In genomic region chr9:114371717-114372116, GRCm38 (mm10) we compare ENCODE assay signal across 17 mouse cellular contexts. TPM values are rescaled to one million over a fixed set of nuclear protein-coding genes. Genes with fewer than 3 reads are reported as not detected.
DNase-seq lines count a peak whose midpoint lies in the region; ATAC-seq lines count a peak whose summit lies in the region.
"Not testable (repeated sequence)": the region's sequence is repeated elsewhere in the genome, so short reads cannot be mapped to it uniquely, and the experiment has no call there.
"Had no signal": no experiment of that assay in that cellular context is flagged by ENCODE, and none has a peak within 500 bp of the region (broad histone marks: within the 10 kb centered on the region; RNA-seq: fewer than 3 reads in every experiment).

No protein-coding gene starts in this region.

- not testable (repeated sequence) for ATAC-seq in intestine, embryonic 14.5 days (replicated peaks; ENCODE audit: low FRiP score, low TSS enrichment, low read depth); midbrain, embryonic 14.5 days (ENCODE audit: low FRiP score, low TSS enrichment)
- 0 out of 2 replicates have a peak, but pooled peaks have one; percentile 11 for ATAC-seq in liver, embryonic 12.5 days

- H3K4me2 ChIP-seq in intestine, embryonic 14.5 days (ENCODE audit: low read length); liver, embryonic 12.5 days; midbrain, embryonic 14.5 days (ENCODE audit: low read length): not testable (repeated sequence)

- DNase-seq in CD4-positive, CD25-positive, alpha-beta regulatory T cell, adult 2 months (ENCODE audit: low read depth, low spot score) = peak; percentile 41
- peak; percentile 6 for DNase-seq in T-cell, adult 2 months (ENCODE audit: low spot score)
- peak; percentile 31 for DNase-seq in embryo, embryonic 11 days
- peak; percentile 48 for DNase-seq in intestine, embryonic 14.5 days (ENCODE audit: low spot score)
- DNase-seq in midbrain, embryonic 14.5 days = peak; percentile 37
- peak; percentile 62 for DNase-seq in right cerebral cortex, postnatal 4 days

- H3K27ac ChIP-seq in intestine, embryonic 14.5 days (ENCODE audit: low read depth); liver, embryonic 12.5 days; midbrain, embryonic 14.5 days (replicated peaks; ENCODE audit: low read depth, low read length): not testable (repeated sequence)

- H3K4me1 ChIP-seq in intestine, embryonic 14.5 days (replicated peaks; ENCODE audit: control insufficient read depth, insufficient read depth, low read length); liver, embryonic 12.5 days; midbrain, embryonic 14.5 days (ENCODE audit: control insufficient read depth, insufficient read depth, low read length): not testable (repeated sequence)

- not testable (repeated sequence) for H3K9me3 ChIP-seq in intestine, embryonic 14.5 days (ENCODE audit: control insufficient read depth, low read length); liver, embryonic 12.5 days (replicated peaks); midbrain, embryonic 14.5 days (ENCODE audit: control insufficient read depth, low read length)

- H3K9ac ChIP-seq in intestine, embryonic 14.5 days (ENCODE audit: low read length); liver, embryonic 12.5 days; midbrain, embryonic 14.5 days (replicated peaks; ENCODE audit: low read length): not testable (repeated sequence)

- peaks cover 17% of the 10 kb centered on the region for H3K36me3 ChIP-seq in intestine, embryonic 14.5 days (ENCODE audit: control insufficient read depth, insufficient read depth, low read length)
- peaks cover 13% of the 10 kb centered on the region; the same call in 1 of the 2 replicates for H3K36me3 ChIP-seq in liver, embryonic 12.5 days
- H3K36me3 ChIP-seq in midbrain, embryonic 14.5 days (ENCODE audit: control insufficient read depth, insufficient read depth, low read length) = not testable (repeated sequence)

- WGBS in intestine, embryonic 14.5 days = 32% methylated on average over 5 of the region's 5 CpGs
- 38% methylated on average over 5 of the region's 5 CpGs for WGBS in liver, embryonic 12.5 days (ENCODE audit: insufficient replicate concordance)
- WGBS in midbrain, embryonic 14.5 days = 33% methylated on average over 5 of the region's 5 CpGs

- H3K27me3 ChIP-seq in intestine, embryonic 14.5 days (replicated peaks; ENCODE audit: control insufficient read depth, insufficient read depth, low read length); midbrain, embryonic 14.5 days (ENCODE audit: control insufficient read depth, insufficient read depth, low read length): not testable (repeated sequence)
- peaks cover 20% of the 10 kb centered on the region for H3K27me3 ChIP-seq in liver, embryonic 12.5 days (replicated peaks)

- not testable (repeated sequence) for H3K4me3 ChIP-seq in intestine, embryonic 14.5 days (ENCODE audit: low read depth, low read length); liver, embryonic 12.5 days; midbrain, embryonic 14.5 days (replicated peaks; ENCODE audit: low read depth, low read length)

RNA-seq across cellular contexts. Expression of gene Crtap, which starts 18.8 kb away (rescaled TPM):
- polyA plus RNA-seq in intestine, embryonic 14.5 days (2014; fragmentation: Nextera tagmentation; extraction: Ambion mirVana) = 124 and 126 TPM in 2 replicates
- 33.2 and 33.8 TPM in 2 replicates for polyA plus RNA-seq in liver, embryonic 12.5 days (2016; fragmentation: Nextera tagmentation; extraction: Ambion mirVana)
- 10.7 and 23.8 TPM in 2 replicates for polyA plus RNA-seq in midbrain, embryonic 14.5 days (2014; fragmentation: Nextera tagmentation; extraction: Ambion mirVana)

RNA-seq across cellular contexts. Expression of gene Glb1, which starts 29.2 kb away (rescaled TPM):
- polyA plus RNA-seq in intestine, embryonic 14.5 days (2014; fragmentation: Nextera tagmentation; extraction: Ambion mirVana) = 72.0 and 76.0 TPM in 2 replicates
- 16.7 and 17.7 TPM in 2 replicates for polyA plus RNA-seq in liver, embryonic 12.5 days (2016; fragmentation: Nextera tagmentation; extraction: Ambion mirVana)
- 22.9 and 27.9 TPM in 2 replicates for polyA plus RNA-seq in midbrain, embryonic 14.5 days (2014; fragmentation: Nextera tagmentation; extraction: Ambion mirVana)

RNA-seq across cellular contexts. Expression of gene Tmppe, which starts 29.2 kb away (rescaled TPM):
- 5.1 and 5.5 TPM in 2 replicates for polyA plus RNA-seq in intestine, embryonic 14.5 days (2014; fragmentation: Nextera tagmentation; extraction: Ambion mirVana)
- polyA plus RNA-seq in liver, embryonic 12.5 days (2016; fragmentation: Nextera tagmentation; extraction: Ambion mirVana) = 4.7 and 4.8 TPM in 2 replicates
- polyA plus RNA-seq in midbrain, embryonic 14.5 days (2014; fragmentation: Nextera tagmentation; extraction: Ambion mirVana) = 3.5 and 4.1 TPM in 2 replicates

RNA-seq across cellular contexts. Expression of gene Bcl2a1c, which starts 41.8 kb away (rescaled TPM):
- polyA plus RNA-seq in intestine, embryonic 14.5 days (2014; fragmentation: Nextera tagmentation; extraction: Ambion mirVana) = not detected in 2 replicates
- not detected in 2 replicates for polyA plus RNA-seq in liver, embryonic 12.5 days (2016; fragmentation: Nextera tagmentation; extraction: Ambion mirVana)
- not detected in 2 replicates for polyA plus RNA-seq in midbrain, embryonic 14.5 days (2014; fragmentation: Nextera tagmentation; extraction: Ambion mirVana)
- polyA plus RNA-seq: C2C12; forebrain, embryonic 12.5 days; heart, embryonic 11.5 days; hindbrain, embryonic 13.5 days; limb, embryonic 12.5 days; liver, embryonic 16.5 days; midbrain, embryonic 12.5 days; myocyte; spleen, adult 2 months; stomach, embryonic 15.5 days had no signal

Comparison
In these comparisons a context has a peak if more than half of its experiments do, and no peak if none do; other contexts are left out.
1. DNase-seq: peak in every context shown above with its lines; median percentile 62 in right cerebral cortex, postnatal 4 days; 48 in intestine, embryonic 14.5 days; 41 in CD4-positive, CD25-positive, alpha-beta regulatory T cell, adult 2 months; 37 in midbrain, embryonic 14.5 days; 31 in embryo, embryonic 11 days; 6 in T-cell, adult 2 months.